Mouse (Mus musculus) cortical plate, adult 2 months (tissue): Measurements from ENCODE around the gene Krtap9-3. TPM values are rescaled to one million over a fixed set of nuclear protein-coding genes. Genes with fewer than 3 reads are reported as not detected.
"Not testable (repeated sequence)": the region's sequence is repeated elsewhere in the genome, so short reads cannot be mapped to it uniquely, and the experiment has no call there.

Source experiments
- H3K27ac ChIP-seq: fragments of 200-500 bp; 2 replicates; pipeline ENCODE4 v1.5.1; 2012; ENCODE audit warnings: low read length, control low read depth, inconsistent platforms; ENCODE audit not compliant: insufficient read depth
- H3K4me1 ChIP-seq: fragments of 200-500 bp; 2 replicates; pipeline ENCODE4 v1.6.1; 2011; ENCODE audit warnings: low read length; ENCODE audit not compliant: control insufficient read depth, insufficient read depth
- H3K4me3 ChIP-seq: fragments of 200-500 bp; 2 replicates; pipeline ENCODE4 v1.5.1; 2011; ENCODE audit warnings: mild to moderate bottlenecking, low read length, control low read depth; ENCODE audit not compliant: insufficient read depth
- CTCF ChIP-seq: fragments of 200-500 bp; IDR thresholded peaks from 2 replicates; pipeline ENCODE4 v1.5.1; 2011; ENCODE audit warnings: mild to moderate bottlenecking, control low read depth, low read length; ENCODE audit not compliant: insufficient read depth; ENCODE audit errors: extremely low read depth
- POLR2A ChIP-seq: fragments of 200-500 bp; IDR thresholded peaks from 2 replicates; pipeline ENCODE4 v1.6.1; 2011; ENCODE audit warnings: mild to moderate bottlenecking, low read length, control low read depth; ENCODE audit not compliant: insufficient read depth; ENCODE audit errors: extremely low read depth
- polyA plus RNA-seq: library from polyadenylated mRNA; depleted of rRNA; stranded (reverse); fragments of >200 nt; gene quantifications from 2 replicates; pipeline ENCODE4 v1.2.3, GENCODE M21; 2012; rRNA removed

The Krtap9-3 gene
- not detected in 2 replicates for polyA plus RNA-seq

DNA sequence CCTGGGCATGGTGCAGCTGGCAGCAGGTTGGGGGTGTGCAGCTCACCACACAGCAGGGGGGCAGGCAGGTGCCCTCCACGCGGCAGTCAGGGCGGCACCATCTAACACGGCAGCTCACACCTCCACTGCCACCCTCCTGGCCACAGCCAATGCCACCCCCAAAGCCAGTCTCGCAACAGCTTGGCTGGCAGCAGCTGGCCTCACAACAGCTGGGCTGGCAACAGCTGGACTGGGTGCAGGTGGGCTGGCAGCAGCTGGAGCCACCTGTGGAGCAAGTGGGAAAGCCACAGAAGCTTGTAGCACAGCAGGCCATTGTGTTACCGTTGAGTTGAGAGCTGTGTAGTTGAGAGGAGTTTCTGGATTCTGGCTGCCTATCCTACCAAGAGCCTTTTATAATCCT lies at the start of gene Krtap9-3:
Gene Krtap9-3, minus strand, starts transcription at position 364 of the 400 bp plus-strand sequence.
- not testable (repeated sequence) for H3K4me3 ChIP-seq, H3K27ac ChIP-seq, H3K4me1 ChIP-seq

DNA sequence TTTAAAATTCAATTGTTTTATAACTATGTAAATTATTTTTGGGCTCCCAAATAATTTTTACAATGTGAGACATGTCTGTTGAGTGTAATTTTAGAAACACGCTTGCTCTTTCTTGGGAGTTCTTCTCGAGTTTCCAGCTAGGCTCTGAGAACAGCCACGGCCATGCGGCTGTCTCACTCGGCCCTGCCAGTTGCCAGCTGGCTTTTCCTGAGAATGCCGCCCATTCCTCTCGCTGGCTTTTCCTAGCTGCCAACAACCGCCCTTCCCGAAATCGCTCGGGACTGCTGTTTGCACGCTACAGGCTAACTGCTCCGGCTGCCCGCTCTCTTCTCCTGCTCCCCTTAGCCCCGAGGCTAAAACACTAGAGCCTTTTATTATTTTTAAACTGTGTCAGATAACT lies 48.5 kb upstream of the Krtap9-3 start:
- H3K27ac ChIP-seq, result no peak overlapping the region
- no peaks in the 10 kb centered on the region for H3K4me1 ChIP-seq
- TF ChIP-seq POLR2A (no peak), CTCF (no peak)
- no peak overlapping the region for H3K4me3 ChIP-seq

DNA sequence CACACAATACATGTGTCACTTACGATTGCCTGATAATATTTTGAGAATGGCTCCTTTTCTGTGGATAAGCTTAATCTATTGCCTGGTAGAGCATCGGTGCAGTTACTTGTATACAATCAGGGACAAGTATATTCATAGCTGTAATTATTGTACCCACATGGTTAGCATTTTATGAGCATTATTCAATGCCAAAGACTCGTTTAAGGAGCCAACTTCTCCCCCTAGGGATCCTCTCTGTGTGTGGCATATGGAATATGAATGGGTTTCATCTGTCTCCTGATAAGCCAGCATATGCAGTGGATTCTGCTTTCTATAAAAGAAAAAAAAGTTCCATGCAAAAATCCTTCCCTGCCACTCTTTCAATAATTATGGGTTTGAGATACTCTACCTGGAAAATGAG lies 46.4 kb upstream of the Krtap9-3 start:
- Histone ChIP-seq H3K4me1 (no peaks in the 10 kb centered on the region), H3K27ac (no peak overlapping the region), H3K4me3 (no peak overlapping the region)
- no peak for TF ChIP-seq POLR2A
- TF ChIP-seq CTCF, result no peak

DNA sequence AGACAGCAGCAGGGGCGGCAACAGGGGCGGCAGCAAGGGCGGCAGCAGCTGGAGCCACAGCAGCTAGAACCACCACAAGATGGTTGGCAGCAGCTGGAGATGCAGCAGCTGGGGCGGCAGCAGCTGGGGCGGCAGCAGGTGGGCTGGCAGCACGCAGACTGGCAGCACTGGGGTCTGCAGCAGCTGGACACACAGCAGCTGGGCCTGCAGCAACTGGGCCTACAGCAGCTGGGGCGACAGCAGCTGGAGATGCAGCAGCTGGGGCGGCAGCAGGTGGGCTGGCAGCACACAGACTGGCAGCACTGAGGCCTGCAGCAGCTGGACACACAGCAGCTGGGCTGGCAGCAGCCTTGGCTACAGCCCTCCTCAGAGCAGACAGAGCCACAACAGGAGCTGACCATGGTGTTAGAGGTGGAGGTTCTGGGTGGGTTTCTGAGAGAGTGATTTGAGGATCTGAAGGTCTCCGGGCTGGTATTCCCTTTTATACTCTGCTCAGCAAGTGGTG lies 45.8 kb upstream of the Krtap9-3 start, which contains the start of gene Krtap4-7:
Gene Krtap4-7, minus strand, starts transcription at position 455 of the 505 bp plus-strand sequence.
- H3K27ac ChIP-seq, H3K4me3 ChIP-seq, H3K4me1 ChIP-seq: not testable (repeated sequence)

DNA sequence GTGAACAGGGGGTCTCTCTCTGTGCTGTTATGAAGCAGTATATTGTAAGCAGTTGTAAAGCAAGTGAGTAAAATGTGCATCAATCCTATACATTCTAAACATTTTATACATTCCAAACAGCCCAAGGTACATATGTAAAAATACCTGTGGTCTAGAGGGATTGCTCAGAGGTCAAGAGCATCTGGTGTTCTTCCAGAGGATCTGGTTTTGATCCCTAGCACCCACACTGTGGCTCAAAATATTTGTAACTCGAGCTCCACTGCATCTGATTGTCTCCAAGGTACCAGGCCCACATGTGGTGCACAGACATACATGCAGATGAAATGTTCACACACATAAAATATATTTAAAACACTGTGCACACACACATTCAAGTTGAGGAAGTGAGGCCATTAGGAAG lies 43.0 kb upstream of the Krtap9-3 start:
- no peak overlapping the region for H3K4me3 ChIP-seq
- TF ChIP-seq CTCF (no peak), POLR2A (no peak)
- H3K4me1 ChIP-seq, result peaks cover 2% of the 10 kb centered on the region; the same call in 1 of the 2 replicates
- no peak overlapping the region for H3K27ac ChIP-seq

DNA sequence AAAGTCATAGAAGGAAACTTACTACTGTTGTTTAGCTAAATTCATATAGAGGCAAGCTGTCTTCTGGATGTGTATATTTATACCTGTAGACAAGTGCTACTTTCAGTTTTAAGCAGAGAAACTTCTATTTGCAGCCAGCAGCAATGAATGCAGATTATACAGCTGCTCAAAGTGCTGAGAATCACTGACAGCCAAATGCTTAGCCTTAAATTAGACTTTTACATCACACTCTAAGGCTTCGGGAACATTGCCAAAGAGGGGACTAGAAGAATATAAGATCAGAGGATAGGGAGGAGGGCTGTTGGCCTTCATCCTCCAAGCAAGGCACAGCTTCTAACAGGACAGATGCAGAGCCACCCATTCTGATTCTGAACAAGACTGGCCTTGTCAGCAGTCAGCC lies 39.2 kb upstream of the Krtap9-3 start:
- no peak overlapping the region for H3K4me3 ChIP-seq
- peaks cover 2% of the 10 kb centered on the region; the same call in 1 of the 2 replicates for H3K4me1 ChIP-seq
- no peak for TF ChIP-seq POLR2A
- no peak for TF ChIP-seq CTCF
- H3K27ac ChIP-seq, result no peak overlapping the region

DNA sequence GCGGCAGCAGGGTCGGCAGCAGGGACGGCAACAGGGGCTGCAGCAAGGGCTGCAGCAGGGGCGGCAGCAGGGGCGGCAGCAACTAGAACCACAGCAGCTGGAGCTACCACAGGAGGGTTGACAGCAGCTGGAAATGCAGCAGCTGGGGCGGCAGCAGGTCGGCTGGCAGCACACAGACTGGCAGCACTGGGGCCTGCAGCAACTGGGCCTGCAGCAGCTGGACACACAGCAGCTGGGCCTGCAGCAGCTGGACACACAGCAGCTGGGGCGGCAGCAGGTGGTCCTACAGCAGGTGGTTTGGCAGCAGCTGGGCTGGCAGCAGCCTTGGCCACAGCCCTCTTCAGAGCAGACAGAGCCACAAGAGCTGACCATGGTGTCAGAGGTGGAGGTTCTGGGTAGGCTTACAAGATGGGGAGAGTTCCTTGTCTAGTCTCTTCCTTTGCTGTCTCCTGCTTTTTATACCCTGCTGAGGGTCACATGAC lies 36.8 kb upstream of the Krtap9-3 start, which contains the start of gene Krtap4-2:
Gene Krtap4-2, minus strand, starts transcription at position 432 of the 482 bp plus-strand sequence.
- Histone ChIP-seq H3K4me1 (peaks cover 2% of the 10 kb centered on the region; the same call in 1 of the 2 replicates), H3K27ac (no peak within 1 kb of the TSS), H3K4me3 (no peak within 1 kb of the TSS)
- no peak for TF ChIP-seq POLR2A
- no peak for TF ChIP-seq CTCF

DNA sequence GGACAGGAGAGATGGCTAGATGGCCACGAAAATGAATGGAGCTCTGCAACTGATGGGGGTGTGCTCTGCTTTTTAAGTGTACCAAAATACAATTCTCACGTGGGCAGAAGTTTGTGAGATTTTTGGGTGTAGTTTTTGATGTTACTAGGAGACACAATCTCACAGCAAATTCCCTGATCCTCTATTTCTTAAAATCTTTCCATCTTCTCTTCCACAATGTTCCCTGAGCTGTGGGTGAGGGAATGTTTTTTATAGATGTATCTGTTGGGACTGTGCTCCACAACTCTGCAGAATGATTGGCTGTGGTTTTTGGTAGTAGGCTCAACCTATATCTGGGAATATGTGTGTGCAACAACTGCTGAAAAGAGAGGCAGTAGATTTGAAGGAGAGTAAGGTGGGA lies 35.4 kb upstream of the Krtap9-3 start:
- TF ChIP-seq POLR2A (no peak), CTCF (no peak)
- peaks cover 2% of the 10 kb centered on the region; the same call in 1 of the 2 replicates for H3K4me1 ChIP-seq
- no peak overlapping the region for H3K4me3 ChIP-seq
- no peak overlapping the region for H3K27ac ChIP-seq

DNA sequence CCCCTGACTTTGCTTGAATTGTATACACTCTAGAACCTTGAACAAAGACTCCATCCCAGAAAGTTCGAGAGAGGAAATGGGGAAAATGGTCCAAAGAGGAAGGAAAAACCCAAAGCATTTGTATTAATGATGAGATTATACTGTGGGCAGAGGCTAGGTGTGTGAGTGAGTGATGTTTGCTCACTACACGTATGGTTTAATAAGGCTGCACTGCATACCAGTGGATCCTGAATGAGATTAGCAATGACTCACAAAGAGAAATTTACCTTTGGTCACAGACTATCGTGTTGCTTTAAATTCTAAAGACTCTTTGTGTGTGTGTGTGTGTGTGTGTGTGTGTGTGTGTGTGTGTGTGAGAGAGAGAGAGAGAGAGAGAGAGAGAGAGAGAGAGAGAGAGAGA lies 33.0 kb upstream of the Krtap9-3 start:
- Histone ChIP-seq H3K4me3 (no peak overlapping the region), H3K4me1 (no peaks in the 10 kb centered on the region), H3K27ac (no peak overlapping the region)
- TF ChIP-seq POLR2A (no peak), CTCF (no peak)

DNA sequence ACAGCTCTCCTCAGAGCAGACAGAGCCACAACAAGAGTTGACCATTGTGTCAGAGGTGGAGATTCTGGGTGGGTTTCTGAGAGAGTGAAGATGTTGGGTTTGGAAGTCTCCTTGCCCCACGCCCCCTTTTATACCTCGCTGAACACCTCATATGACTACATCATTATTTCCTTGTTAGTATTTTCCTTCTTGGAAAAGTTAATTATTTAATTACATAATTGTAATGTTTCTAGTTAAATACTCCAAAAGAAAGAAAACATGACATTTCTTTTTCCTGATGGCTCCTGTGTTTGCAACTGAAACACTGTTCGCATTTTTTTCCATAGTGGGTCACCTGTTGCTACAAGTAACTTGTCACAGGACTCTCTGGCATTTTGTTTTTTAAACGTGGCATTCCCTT lies 30.2 kb upstream of the Krtap9-3 start, which contains the start of gene Krtap4-1:
Gene Krtap4-1, minus strand, starts transcription at position 101 of the 400 bp plus-strand sequence.
- Histone ChIP-seq H3K4me3 (no peak within 1 kb of the TSS), H3K4me1 (no peaks in the 10 kb centered on the region), H3K27ac (no peak within 1 kb of the TSS)
- TF ChIP-seq POLR2A, result no peak
- TF ChIP-seq CTCF, result no peak
